Mouse (Mus musculus) spleen, adult 18-20 months (tissue): Measurements from ENCODE around the gene Rapgef3.

Source experiments
- DNase-seq, 2 experiments: peaks; one replicate each; pipeline ENCODE4 v3.0.0; 2022; ENCODE audit warnings: mixed read lengths in 2 of 2

Rapgef3 gene

DNA sequence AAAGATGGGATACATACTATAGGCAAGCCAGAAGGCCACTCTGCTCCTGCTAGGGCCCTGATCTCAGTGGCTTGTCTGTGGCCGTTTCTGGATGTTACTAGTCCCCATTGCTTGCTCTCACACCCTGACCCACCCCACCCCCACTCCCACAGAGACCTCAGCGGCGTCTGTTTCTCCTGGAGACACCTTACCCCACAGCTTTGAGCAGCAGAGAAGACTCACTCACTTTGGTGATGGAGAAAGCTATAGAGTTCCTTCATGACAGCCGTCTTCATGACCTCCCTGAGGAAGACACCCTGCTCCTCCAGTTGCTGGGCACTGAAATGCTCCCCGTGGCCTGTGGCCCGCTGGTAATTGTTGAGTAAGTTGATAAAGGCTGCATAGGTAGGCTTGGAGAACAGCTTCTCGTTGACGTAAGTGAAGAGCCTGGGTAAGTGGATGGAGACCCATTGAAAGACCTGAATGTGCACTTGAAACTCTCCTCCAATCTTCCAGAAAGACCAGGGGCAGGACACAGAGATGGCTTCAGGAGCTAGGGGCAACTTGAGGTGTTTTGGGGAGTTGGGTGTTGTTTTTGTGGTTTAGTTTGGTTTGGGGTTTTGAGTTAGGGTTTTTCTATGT, 49.1 kb downstream of the Rapgef3 start:
- DNase-seq: no peak

GRCm38 (mm10) chr15:97717861-97718534, 49.8 kb downstream of the Rapgef3 start:
- peak; percentile 45 to 68 for DNase-seq

DNA sequence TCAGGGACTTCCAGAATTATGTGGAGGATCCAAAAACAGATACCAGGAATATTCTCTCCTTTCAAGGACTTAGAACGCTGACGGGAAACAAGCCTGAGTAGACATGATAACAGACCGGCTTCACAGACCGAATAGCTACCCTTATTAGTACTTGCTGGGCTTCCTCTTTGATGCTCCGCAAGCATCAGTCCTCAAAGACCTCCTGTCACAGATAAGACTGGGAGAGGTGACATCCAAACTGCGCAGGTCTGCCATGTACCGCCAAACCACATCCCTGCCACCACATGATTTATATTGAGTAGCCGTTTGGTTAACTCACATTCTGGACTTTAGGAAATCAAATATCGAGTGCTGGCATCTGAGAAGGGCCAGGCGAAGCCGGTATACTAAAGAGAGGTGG, 51.0 kb downstream of the Rapgef3 start:
- DNase-seq: no peak

DNA sequence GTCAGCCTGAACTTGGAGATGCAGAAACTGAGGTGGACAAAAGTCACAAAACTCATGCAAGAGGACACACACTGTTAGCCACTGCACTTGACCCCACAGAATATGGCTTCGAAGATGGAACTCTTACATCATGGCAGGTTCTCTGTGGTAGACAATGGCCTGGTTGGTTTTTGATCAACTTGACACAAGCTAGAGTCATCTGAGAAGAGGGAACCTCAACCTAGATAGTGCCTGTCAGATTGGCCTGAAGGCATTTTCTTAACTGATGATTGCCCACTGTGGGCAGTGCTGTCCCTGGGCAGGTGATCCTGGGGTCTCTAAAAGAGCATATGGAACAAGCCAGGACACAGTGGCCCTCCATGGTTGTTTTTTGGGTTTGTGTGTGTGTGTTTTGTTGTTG, 52.0 kb downstream of the Rapgef3 start:
- DNase-seq: no peak

GRCm38 (mm10) chr15:97715083-97715482, 52.7 kb downstream of the Rapgef3 start:
- no peak for DNase-seq

DNA sequence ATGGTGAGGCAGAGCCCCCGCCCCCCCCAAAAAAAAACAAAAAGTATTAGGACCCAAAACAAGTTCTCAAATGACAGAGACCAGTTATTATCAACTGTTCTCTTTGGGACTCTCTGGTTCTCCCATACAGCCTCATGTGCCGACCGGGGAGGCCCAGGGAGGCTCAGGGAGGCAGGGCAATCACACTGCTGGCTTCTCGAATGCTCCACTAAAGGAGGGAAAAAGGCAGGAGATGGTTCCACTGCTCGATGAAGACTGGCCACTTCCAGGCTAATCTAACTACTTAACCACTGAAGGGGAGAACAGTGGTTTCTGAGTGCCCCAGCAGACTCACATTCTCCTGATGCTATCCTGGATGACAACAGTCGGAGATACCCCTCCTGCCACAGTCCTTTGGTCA, 55.2 kb downstream of the Rapgef3 start:
- no peak for DNase-seq

DNA sequence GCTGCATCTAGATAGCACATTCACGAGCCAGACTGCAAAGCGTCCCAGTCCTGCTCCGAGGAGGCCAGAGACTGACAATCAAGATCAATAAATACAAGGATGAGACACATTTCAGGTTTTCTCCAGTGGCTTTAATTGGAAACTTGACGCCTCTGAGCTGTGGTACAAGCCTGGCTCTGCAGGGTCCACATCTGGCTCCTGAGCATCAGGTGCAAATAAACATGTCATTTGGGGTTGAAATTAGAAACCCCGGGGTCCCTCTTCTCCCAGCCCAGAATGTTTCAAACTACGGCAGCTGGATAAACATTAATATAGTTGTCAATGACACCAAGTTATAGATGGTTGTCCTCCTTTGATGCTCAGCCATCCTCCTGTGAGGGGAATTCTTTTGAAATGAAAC, 56.9 kb downstream of the Rapgef3 start:
- no peak for DNase-seq

DNA sequence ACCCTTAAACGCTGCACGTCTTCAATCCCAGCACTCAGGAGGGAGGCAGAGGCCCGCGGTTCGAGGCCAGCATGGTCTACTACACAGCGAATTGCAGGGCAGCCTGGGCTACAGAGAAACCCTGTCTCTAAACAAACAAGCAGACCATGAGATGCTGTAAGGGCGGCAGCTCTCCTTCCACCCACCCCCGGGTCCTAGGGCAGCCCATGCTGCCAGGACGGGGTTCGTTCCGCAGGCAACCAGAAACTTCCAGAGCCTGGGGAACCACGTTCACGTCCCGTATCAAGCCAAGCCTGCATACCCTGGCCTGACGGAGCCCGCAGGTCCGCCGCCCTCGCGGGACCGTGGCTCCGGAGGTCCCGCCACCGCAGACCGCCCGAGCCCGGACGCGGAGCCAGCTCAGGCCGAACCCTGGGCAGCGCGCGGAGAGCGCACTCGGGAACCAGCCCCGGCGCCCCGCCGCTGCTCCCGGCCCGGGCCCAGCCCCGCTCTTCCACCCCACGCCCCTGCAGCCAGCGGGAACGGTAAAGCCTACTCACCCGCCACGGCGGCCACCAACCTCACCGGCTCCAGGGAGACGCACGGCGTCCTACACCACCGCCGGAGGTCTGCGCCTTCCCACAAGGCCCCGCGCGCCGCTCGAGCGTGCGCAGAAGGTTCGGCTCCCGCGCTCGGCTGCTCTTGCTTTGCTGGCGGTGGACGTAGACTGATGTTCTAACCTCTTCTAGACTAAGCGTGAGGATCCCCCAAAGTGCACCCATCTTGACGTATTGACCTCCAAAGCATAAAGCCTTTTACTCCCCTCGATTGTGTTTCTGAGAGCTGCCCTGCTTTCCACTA, 62.3 kb downstream of the Rapgef3 start, which contains the start of gene Rpap3:
Gene Rpap3, minus strand, starts transcription at position 615 of the 840 bp plus-strand sequence.
- peak; percentile 70 to 86 for DNase-seq

GRCm38 (mm10) chr15:97696616-97697015, 71.2 kb downstream of the Rapgef3 start:
- no peak for DNase-seq
